Mouse (Mus musculus) embryo, embryonic 11 days (tissue): Measurements from ENCODE around the gene 6030445D17Rik.

Experiments
- DNase-seq: peaks from one replicate; pipeline ENCODE4 v3.0.0-alpha.2; 2015

The 6030445D17Rik gene

DNA sequence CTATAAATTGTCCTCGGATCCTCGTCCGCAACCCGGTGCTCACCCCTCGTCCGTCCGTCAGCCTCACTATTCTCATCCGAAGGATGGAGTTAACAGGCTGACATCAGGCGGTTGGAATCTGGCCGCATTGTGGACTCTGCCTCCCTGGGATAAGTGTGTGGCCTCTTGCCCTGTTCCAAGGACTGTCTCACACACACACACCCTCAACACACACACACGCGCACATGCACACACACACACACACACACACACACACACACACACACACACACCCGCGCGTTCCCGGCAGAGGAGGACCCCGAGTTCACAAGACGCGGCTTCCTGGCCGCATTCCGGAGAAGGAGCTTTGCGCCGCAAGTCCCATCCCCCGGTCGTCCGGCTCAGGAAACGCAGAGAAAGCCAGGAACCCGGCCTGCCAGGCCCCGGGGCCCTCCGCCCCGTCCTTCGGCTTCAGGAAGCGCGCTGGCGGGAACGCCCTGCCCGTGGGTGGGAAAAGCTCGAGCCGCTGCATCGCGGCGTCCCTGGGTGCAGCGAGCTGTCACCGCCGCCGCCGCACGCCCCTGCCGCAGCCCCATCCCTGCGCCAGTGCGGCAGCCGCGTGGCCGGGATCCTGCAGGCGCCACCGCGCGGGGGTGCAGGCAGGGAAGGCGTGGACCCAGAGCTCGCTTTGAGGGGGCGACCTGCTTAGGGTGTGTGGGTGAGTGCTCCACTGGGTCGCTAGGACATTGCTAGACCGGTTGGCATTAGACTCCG lies at the start of gene 6030445D17Rik:
6030445D17Rik (plus strand) TSS at position 165 of the 753 bp plus-strand sequence.
- peak; percentile 80 for DNase-seq

GRCm38 (mm10) chr4:136415477-136415876 lies 46.6 kb upstream of the 6030445D17Rik start:
- no peak for DNase-seq

GRCm38 (mm10) chr4:136418962-136419361 lies 43.1 kb upstream of the 6030445D17Rik start:
- DNase-seq = no peak

DNA sequence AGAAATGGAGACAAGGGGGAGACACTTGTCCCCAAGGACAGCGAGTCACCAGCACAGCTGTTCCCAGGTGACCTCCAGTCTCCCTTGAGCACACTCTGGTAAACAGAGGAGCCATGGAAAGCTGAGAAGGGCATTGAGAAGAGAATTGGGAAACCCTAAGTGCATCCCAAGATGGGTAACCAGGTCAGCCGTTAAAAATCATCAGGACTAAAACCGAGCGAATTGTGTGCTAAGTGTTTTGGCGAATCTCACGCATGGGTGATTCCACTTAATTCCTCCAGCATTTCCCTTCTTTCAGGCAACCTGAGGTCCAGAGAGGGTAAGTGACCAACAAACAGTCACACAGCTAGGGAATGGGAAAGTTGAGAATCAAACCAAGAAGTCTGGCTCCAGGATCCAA lies 42.7 kb upstream of the 6030445D17Rik start:
- no peak for DNase-seq

- no peak for DNase-seq
These were observed 38.8 kb upstream of the 6030445D17Rik start, which contains the start of gene Htr1d for GRCm38 (mm10) chr4:136423224-136423623. Htr1d (plus strand) TSS chr4:136423524.

- DNase-seq = peak; percentile 54
These were observed 37.7 kb upstream of the 6030445D17Rik start for GRCm38 (mm10) chr4:136424120-136424999.

- DNase-seq = peak; percentile 51
These were observed 37.1 kb upstream of the 6030445D17Rik start for GRCm38 (mm10) chr4:136425000-136425288.

DNA sequence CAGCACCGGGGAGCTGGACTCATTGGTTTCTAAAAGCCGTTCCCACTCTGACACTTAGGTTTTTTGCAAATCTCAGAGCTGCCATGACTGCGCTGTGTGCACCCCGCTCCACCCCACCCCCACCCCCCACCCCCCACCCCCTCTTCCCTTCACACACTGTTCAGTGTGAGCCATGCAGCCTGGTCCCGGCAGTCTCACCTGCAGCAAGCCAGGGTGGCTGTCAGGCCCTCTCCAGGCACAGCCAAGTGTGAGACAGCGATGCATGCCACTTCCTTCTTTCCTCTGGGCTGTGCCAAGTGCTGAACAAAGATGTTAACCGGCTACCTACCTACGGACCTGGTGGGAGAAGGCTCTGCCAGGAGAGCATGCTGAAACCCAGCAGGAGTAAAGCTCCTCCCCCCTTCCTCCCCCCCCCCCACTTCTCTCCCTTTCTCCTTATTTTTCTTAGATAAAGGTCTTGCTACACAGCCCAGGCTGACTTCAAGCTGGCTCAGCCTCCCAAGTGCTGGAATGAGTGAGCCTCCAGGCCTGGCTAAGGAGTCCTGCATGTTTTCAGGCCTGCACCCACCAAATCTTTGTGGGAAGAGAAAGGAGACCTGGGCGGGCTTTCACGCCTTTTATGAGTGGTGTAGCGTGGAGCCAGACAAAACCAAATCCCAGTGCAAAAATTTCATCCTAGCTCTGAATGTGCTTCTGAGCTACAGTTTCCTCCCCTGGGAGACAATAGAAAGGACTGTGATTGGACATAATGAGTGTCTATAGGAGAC lies 31.3 kb upstream of the 6030445D17Rik start:
- no peak for DNase-seq

GRCm38 (mm10) chr4:136431376-136431693 lies 30.7 kb upstream of the 6030445D17Rik start:
- peak; percentile 90 for DNase-seq

GRCm38 (mm10) chr4:136434029-136434428 lies 28.0 kb upstream of the 6030445D17Rik start:
- DNase-seq = no peak

- DNase-seq = no peak
These were observed 22.9 kb upstream of the 6030445D17Rik start for GRCm38 (mm10) chr4:136439106-136439505.

DNA sequence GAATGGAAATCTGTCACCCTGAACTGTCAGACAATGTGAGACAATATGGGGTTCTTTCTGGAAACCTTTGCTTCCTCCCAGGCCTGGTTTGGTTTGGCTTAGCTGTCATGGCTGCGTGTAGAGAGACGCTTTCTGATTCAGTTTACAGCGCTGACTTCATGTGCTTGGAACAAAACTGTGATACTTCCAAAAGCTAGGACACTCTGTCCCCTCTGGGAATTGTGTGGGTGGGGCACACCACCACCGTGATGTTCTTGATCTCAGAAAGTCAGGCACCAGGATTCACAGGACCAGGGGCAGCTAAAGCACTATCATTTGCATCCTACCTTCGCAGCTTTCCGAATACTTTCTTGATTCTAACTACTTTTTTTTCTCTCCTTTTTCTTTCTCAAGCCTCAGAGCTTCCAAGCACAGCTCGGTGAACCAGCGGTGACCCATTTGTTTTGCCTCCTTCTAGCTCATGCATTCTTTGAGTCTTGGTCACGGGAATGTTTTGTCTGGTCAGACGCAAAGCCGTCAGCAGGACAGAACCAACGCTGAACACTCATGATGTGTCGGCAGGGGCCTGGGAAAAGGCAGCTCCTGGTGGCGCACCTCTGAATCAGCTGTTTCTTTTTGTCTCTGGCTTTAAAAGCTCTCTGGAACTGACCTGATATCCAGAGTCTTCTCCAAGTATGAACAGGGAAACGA lies 20.6 kb upstream of the 6030445D17Rik start:
- no peak for DNase-seq

DNA sequence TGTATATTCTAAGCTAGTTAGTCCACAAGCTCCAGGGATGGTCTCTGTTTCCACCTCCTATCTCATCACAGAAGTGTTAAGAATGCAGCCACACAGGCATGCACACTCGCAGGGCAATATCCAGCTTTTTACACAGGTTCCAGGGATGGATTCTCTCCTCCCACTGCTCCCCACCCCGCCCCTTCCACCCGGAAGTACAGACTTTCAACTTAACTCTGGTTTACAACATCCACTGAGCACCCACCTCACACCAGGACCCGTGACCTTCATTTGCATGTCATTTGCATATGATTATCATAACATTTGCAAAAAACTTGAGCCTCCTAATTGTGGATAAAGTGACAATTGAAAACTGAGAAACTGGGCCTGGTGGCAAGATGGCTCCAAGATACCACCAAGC lies 17.5 kb upstream of the 6030445D17Rik start:
- no peak for DNase-seq

- no peak for DNase-seq
These were observed 12.3 kb upstream of the 6030445D17Rik start for GRCm38 (mm10) chr4:136449795-136450194.

DNA sequence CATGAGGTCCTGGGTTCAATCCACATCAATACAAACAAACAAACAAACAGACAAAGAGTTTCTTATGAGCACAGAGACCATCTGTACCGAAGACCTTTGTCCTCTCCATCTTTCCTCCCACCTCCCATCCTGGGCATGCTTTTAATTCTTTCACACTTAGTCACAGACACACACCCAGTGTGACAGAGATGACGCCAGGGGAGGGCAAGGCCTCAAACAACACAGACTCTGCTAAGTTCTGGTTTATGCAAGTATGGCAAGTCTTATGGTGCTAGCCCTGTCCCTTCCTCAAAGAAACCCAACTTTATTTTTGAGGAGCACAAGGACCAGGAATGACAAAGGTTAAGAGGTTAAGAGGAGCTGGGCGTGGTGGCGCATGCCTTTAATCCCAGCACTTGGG lies 11.8 kb upstream of the 6030445D17Rik start:
- no peak for DNase-seq

DNA sequence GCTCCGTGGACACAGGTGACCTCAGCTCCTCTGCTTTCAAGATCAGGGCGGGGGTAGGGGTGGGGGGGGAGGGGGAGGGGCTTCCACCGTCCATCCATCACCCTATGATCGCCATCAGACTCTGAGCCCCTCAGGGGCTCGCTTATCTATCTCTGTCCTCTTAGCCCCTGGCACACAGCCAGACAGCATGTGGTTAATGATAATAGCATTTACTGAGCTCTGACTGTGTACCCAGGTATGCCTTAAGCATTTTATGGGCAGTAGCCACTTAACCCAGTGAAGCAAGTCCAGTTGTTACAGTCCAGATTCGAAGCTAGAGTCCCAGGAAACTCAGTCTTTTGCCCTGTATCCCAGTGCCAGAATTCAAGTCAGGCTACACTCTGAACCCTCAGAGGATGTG lies 10.5 kb upstream of the 6030445D17Rik start:
- no peak for DNase-seq

DNA sequence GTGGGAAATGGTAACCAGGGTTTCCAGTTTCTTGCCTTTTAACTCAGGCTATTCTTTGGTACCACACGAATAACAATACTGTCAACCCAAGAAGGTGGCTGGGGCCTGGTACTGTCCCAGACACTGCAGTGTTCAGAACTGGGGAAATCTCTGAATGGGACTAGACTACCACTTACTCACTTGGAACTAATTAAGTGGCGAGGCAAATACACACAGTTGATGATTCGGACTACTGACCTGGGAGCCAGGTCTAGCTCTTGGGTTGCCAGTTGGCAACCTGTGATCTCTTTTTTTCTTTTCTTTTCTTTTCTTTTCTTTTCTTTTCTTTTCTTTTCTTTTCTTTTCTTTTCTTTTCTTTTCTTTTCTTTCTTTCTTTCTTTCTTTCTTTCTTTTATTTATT lies 9.8 kb upstream of the 6030445D17Rik start:
- no peak for DNase-seq

GRCm38 (mm10) chr4:136452792-136453191 lies 9.3 kb upstream of the 6030445D17Rik start:
- DNase-seq = no peak

DNA sequence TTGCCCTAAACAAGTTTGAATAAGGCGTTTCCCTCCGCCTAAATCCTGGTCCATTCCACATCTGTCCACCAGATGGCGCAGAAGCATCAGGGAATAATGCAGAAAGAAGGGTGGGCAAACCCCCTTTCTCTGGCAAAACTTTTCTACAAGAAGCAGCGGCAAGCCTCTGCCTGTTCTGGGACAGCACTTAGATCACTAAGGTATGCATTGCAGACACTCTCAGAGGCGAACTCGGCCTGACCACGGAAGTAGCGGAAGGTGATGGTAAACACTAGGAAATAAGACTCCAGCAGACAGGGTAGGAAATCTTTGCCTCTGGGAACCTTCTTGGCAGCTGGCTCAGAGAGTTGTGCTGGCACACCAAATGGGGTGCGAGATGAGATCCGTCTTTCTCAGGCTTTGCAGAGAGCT lies 7.2 kb upstream of the 6030445D17Rik start:
- DNase-seq = peak; percentile 87

- no peak for DNase-seq
These were observed 5.4 kb upstream of the 6030445D17Rik start for GRCm38 (mm10) chr4:136456516-136457218.

GRCm38 (mm10) chr4:136458276-136458675 lies 3.8 kb upstream of the 6030445D17Rik start:
- no peak for DNase-seq

DNA sequence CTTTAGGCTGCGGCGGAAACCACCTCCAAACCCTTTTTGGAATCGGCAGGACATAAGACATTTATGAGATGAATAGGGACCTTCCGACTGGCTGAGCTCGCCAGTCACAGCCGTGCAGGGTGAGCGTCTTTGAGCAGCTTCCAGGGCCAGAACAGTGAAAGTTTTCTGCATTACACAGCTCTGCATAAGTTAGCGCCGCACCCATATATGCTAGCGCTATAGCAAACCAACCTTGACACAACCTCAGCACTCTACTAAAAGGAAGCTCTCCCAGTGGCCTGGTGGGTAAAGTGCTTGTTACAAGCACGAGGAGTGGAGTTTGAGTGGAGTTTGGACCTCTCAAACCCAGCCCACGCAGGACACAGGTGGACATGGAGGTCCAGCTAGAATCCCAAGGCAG lies 2.8 kb upstream of the 6030445D17Rik start:
- DNase-seq = no peak
